Mouse (Mus musculus): ENCODE data around the gene D5Ertd579e. TPM values are rescaled to one million over a fixed set of nuclear protein-coding genes. Genes with fewer than 3 reads are reported as not detected.

Gene D5Ertd579e
- polyA plus RNA-seq, 1 experiment: 14.4 TPM

DNA sequence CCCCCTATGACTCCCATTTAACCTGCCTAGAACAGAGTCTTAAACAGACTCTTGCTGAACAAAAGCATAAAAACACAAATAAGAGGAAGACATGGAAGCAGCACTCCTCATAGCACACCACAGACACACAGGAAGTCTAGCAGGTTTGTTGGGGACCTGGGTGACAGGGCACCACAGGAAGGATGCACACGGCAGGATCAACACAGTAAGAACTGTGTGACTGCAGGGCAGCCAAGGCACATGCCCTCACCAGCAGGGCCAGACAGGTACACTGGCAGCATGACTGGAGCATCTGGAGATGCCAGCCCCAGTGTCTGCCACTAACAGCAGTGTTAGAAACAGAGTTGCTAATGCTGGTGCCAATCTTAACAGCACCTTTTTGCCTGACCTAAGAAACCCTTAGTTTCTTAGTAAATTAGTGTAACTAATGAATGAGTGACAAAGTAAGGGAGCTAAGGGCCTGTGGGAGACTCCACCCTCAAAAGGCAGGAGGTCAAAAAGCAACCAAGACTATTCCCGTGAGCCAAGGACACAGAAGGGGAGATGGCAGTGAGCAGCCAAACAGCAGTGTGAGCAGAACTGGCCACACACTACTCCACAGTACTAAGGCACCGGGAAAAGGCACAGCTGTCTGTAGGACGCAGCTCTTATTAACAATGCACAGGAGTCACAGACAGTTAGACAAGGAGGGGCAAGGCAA is 125.1 kb downstream of the D5Ertd579e start:
- Histone ChIP-seq H3K36me3 (ENCODE audit: control insufficient read depth, insufficient read depth, low read length) (peaks cover 5% of the 10 kb centered on the region), H3K4me3 (ENCODE audit: extremely low read depth, insufficient read depth, insufficient read length) (no peak overlapping the region), H3K27ac (ENCODE audit: insufficient read depth, low read length) (peak overlapping the region; percentile 46), H3K27me3 (ENCODE audit: control insufficient read depth, insufficient read depth, low read length) (no peaks in the 10 kb centered on the region), H3K4me1 (ENCODE audit: control insufficient read depth, insufficient read depth, insufficient read length) (peaks cover 41% of the 10 kb centered on the region; the same call in 1 of the 2 replicates)
- no peak for TF ChIP-seq POLR2A (IDR thresholded peaks at IDR 0.05; ENCODE audit: low read depth, low read length)
- TF ChIP-seq CTCF (IDR thresholded peaks at IDR 0.05; ENCODE audit: extremely low read depth, insufficient read depth, insufficient read length, insufficient replicate concordance): no peak
- WGBS: 71% methylated on average over 4 of the region's 4 CpGs
- DNase-seq (ENCODE audit: low read depth in 1 of 2, low spot score in 2 of 2): no peak

- Histone ChIP-seq H3K4me3 (ENCODE audit: extremely low read depth, insufficient read depth, insufficient read length) (no peak overlapping the region), H3K27me3 (ENCODE audit: control insufficient read depth, insufficient read depth, low read length) (no peaks in the 10 kb centered on the region), H3K4me1 (ENCODE audit: control insufficient read depth, insufficient read depth, insufficient read length) (peaks cover 37% of the 10 kb centered on the region; the same call in 1 of the 2 replicates), H3K36me3 (ENCODE audit: control insufficient read depth, insufficient read depth, low read length) (peaks cover 5% of the 10 kb centered on the region), H3K27ac (ENCODE audit: insufficient read depth, low read length) (no peak overlapping the region)
- no peak for DNase-seq (ENCODE audit: low read depth in 1 of 2, low spot score in 2 of 2)
- 92% methylated on average over 7 of the region's 7 CpGs for WGBS
- no peak for TF ChIP-seq CTCF (IDR thresholded peaks at IDR 0.05; ENCODE audit: extremely low read depth, insufficient read depth, insufficient read length, insufficient replicate concordance)
- no peak for TF ChIP-seq POLR2A (IDR thresholded peaks at IDR 0.05; ENCODE audit: low read depth, low read length)
Observed at GRCm38 (mm10) chr5:36570098-36570497, 125.7 kb downstream of the D5Ertd579e start.

DNA sequence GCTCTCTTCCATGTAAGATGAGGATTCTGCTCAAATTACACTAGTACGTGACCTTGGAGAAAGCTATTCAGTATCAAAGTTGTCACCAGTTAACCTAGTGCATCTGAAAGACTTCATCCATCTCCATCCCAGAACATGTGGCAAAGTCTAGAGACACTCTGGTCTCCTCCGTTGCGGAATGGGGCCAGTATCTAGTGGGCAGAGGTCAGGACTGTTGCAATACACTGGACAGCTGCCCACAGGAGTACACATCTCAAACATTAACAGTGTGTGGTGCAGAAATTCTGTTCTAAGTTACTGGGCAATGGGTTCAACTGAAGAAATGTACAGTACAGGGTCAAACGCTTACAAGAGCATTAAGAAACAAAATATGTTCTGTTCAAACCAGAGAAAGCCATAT is 127.7 kb downstream of the D5Ertd579e start:
- TF ChIP-seq POLR2A (IDR thresholded peaks at IDR 0.05; ENCODE audit: low read depth, low read length) (no peak), CTCF (IDR thresholded peaks at IDR 0.05; ENCODE audit: extremely low read depth, insufficient read depth, insufficient read length, insufficient replicate concordance) (no peak)
- Histone ChIP-seq H3K4me1 (ENCODE audit: control insufficient read depth, insufficient read depth, insufficient read length) (peaks cover 39% of the 10 kb centered on the region; the same call in 1 of the 2 replicates), H3K36me3 (ENCODE audit: control insufficient read depth, insufficient read depth, low read length) (peaks cover 5% of the 10 kb centered on the region), H3K4me3 (ENCODE audit: extremely low read depth, insufficient read depth, insufficient read length) (no peak overlapping the region), H3K27ac (ENCODE audit: insufficient read depth, low read length) (peak overlapping the region; percentile 59; the same call in 1 of the 2 replicates), H3K27me3 (ENCODE audit: control insufficient read depth, insufficient read depth, low read length) (no peaks in the 10 kb centered on the region)
- no peak for DNase-seq (ENCODE audit: low read depth in 1 of 2, low spot score in 2 of 2)
- 92% methylated on average over 4 of the region's 4 CpGs for WGBS

- 62% methylated on average over 2 of the region's 2 CpGs for WGBS
- no peaks in the 10 kb centered on the region for H3K27me3 ChIP-seq (ENCODE audit: control insufficient read depth, insufficient read depth, low read length)
- peak overlapping the region; percentile 59 for H3K27ac ChIP-seq (ENCODE audit: insufficient read depth, low read length)
- TF ChIP-seq CTCF (IDR thresholded peaks at IDR 0.05; ENCODE audit: extremely low read depth, insufficient read depth, insufficient read length, insufficient replicate concordance) (no peak), POLR2A (IDR thresholded peaks at IDR 0.05; ENCODE audit: low read depth, low read length) (no peak)
- peaks cover 5% of the 10 kb centered on the region for H3K36me3 ChIP-seq (ENCODE audit: control insufficient read depth, insufficient read depth, low read length)
- no peak overlapping the region for H3K4me3 ChIP-seq (ENCODE audit: extremely low read depth, insufficient read depth, insufficient read length)
- no peak for DNase-seq (ENCODE audit: low read depth in 1 of 2, low spot score in 2 of 2)
- peaks cover 43% of the 10 kb centered on the region; the same call in 1 of the 2 replicates for H3K4me1 ChIP-seq (ENCODE audit: control insufficient read depth, insufficient read depth, insufficient read length)
Observed at GRCm38 (mm10) chr5:36567627-36568026, 128.2 kb downstream of the D5Ertd579e start.

DNA sequence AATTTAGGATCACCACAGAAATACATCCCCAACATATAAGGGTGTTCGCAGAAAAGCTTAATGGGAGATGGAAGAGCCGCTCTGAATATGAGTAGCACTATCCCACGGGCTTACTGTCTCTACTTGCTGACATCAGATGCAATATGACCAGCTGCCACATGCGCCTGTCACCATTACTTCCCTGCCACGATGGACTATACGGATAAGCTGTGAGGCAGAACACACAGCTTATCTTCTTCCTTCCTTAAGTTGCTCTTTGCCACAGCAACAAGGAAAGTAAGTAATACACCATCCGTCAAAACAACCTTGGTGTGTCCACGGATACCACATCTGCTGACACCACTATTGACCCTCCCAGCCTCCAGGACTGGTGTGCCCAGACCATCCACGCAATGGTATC is 131.3 kb downstream of the D5Ertd579e start:
- peaks cover 58% of the 10 kb centered on the region; the same call in 1 of the 2 replicates for H3K4me1 ChIP-seq (ENCODE audit: control insufficient read depth, insufficient read depth, insufficient read length)
- no peak for DNase-seq (ENCODE audit: low read depth in 1 of 2, low spot score in 2 of 2)
- H3K27ac ChIP-seq (ENCODE audit: insufficient read depth, low read length): no peak overlapping the region
- H3K27me3 ChIP-seq (ENCODE audit: control insufficient read depth, insufficient read depth, low read length): no peaks in the 10 kb centered on the region
- TF ChIP-seq POLR2A (IDR thresholded peaks at IDR 0.05; ENCODE audit: low read depth, low read length) (no peak), CTCF (IDR thresholded peaks at IDR 0.05; ENCODE audit: extremely low read depth, insufficient read depth, insufficient read length, insufficient replicate concordance) (no peak)
- 80% methylated on average over 9 of the region's 9 CpGs for WGBS
- H3K36me3 ChIP-seq (ENCODE audit: control insufficient read depth, insufficient read depth, low read length): no peaks in the 10 kb centered on the region
- no peak overlapping the region for H3K4me3 ChIP-seq (ENCODE audit: extremely low read depth, insufficient read depth, insufficient read length)

DNA sequence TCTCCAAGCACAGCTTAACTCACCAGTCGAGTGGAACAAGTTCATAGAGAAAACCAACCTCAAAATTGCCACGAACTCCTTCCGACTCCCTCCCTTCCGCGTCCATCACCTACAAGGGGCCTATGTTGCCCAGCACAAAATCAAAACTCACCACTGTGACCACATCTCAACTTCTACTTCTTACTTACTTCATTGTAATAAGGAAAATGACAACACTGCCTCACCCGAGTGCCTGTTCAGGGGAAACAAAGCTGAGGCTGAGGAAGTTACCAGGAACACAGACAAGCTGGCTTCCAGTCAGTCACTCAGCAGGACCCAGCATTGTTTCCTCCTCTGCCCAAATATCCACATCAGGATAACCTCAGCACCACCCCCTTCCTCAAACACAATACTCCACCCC is 132.1 kb downstream of the D5Ertd579e start:
- Histone ChIP-seq H3K4me1 (ENCODE audit: control insufficient read depth, insufficient read depth, insufficient read length) (peaks cover 58% of the 10 kb centered on the region; the same call in 1 of the 2 replicates), H3K4me3 (ENCODE audit: extremely low read depth, insufficient read depth, insufficient read length) (no peak overlapping the region), H3K27me3 (ENCODE audit: control insufficient read depth, insufficient read depth, low read length) (no peaks in the 10 kb centered on the region), H3K27ac (ENCODE audit: insufficient read depth, low read length) (peak overlapping the region; percentile 78), H3K36me3 (ENCODE audit: control insufficient read depth, insufficient read depth, low read length) (no peaks in the 10 kb centered on the region)
- 42% methylated on average over 6 of the region's 6 CpGs for WGBS
- TF ChIP-seq CTCF (IDR thresholded peaks at IDR 0.05; ENCODE audit: extremely low read depth, insufficient read depth, insufficient read length, insufficient replicate concordance): no peak
- no peak for TF ChIP-seq POLR2A (IDR thresholded peaks at IDR 0.05; ENCODE audit: low read depth, low read length)
- DNase-seq (ENCODE audit: low read depth in 1 of 2, low spot score in 2 of 2): peak in 1 of 2 experiments; percentile 53
